Mouse (Mus musculus) midbrain, postnatal 0 days (tissue): ENCODE data around the gene Gm4707. TPM values are rescaled to one million over a fixed set of nuclear protein-coding genes. Genes with fewer than 3 reads are reported as not detected.
"Not testable (repeated sequence)": the region's sequence is repeated elsewhere in the genome, so short reads cannot be mapped to it uniquely, and the experiment has no call there.

Experiments
- ATAC-seq: fragments of 200-750 bp; cut with Nextera tagmentation; 2 replicates; pipeline ENCODE4 v1.8.0; 2017; ENCODE audit warnings: moderate number of reproducible peaks, mild to moderate bottlenecking, moderate TSS enrichment, moderate library complexity; ENCODE audit not compliant: low FRiP score
- DNase-seq: peaks from one replicate; pipeline ENCODE4 v3.0.0-alpha.2; 2015; ENCODE audit warnings: low spot score
- H3K27ac ChIP-seq: fragments of 300-500 bp; sonication (generic); 2 replicates; pipeline ENCODE4 v1.5.1; 2014; ENCODE audit warnings: low read depth, mild to moderate bottlenecking, low read length, mixed read lengths
- H3K27me3 ChIP-seq: fragments of 300-500 bp; sonication (generic); 2 replicates; pipeline ENCODE4 v1.6.1; 2014; ENCODE audit warnings: low read length, control low read depth, mixed read lengths; ENCODE audit not compliant: insufficient read depth
- H3K36me3 ChIP-seq: fragments of 300-500 bp; sonication (generic); 2 replicates; pipeline ENCODE4 v1.6.1; 2014; ENCODE audit warnings: low read length, control low read depth, mixed read lengths; ENCODE audit not compliant: insufficient read depth
- H3K4me1 ChIP-seq: fragments of 300-500 bp; sonication (generic); 2 replicates; pipeline ENCODE4 v1.6.1; 2014; ENCODE audit warnings: mild to moderate bottlenecking, control low read depth, antibody characterized with exemption, low read length, mixed read lengths; ENCODE audit not compliant: insufficient read depth
- H3K4me2 ChIP-seq: fragments of 300-500 bp; sonication (generic); 2 replicates; pipeline ENCODE4 v1.6.1; 2014; ENCODE audit warnings: low read depth, mild to moderate bottlenecking, low read length, mixed read lengths; ENCODE audit not compliant: poor library complexity, severe bottlenecking
- H3K4me3 ChIP-seq: fragments of 300-500 bp; sonication (generic); 2 replicates; pipeline ENCODE4 v1.5.1; 2014; ENCODE audit warnings: low read depth, mild to moderate bottlenecking, low read length, moderate library complexity
- H3K9ac ChIP-seq: fragments of 300-500 bp; sonication (generic); replicated peaks from 2 replicates; pipeline ENCODE4 v1.6.1; 2014; ENCODE audit warnings: mild to moderate bottlenecking, low read length, moderate library complexity, mixed read lengths; ENCODE audit not compliant: poor library complexity, severe bottlenecking
- H3K9me3 ChIP-seq: fragments of 300-500 bp; sonication (generic); 2 replicates; pipeline ENCODE4 v1.6.1; 2016; ENCODE audit warnings: low read length, control low read depth
- CTCF ChIP-seq: IDR thresholded peaks from 2 replicates; pipeline ENCODE4 v1.5.1; 2016; ENCODE audit warnings: antibody characterized with exemption, mild to moderate bottlenecking
- whole genome bisulfite sequencing: fragments of 180-500 bp; shearing (Covaris S2); extraction: QIAGEN DNeasy Blood & Tissue Kit; methylation state at CpG from one replicate; pipeline ENCODE4 v1.1.7; 2014; 5-methylcytosine and 5-hydroxymethylcytosine counted together
- polyA plus RNA-seq: library from polyadenylated mRNA; unstranded; fragments of >200 nt; fragmentation: Nextera tagmentation; extraction: Ambion mirVana; gene quantifications from 2 replicates; pipeline ENCODE4 v1.2.1, GENCODE M21; 2015
- total RNA-seq: library from RNA; depleted of rRNA; stranded (reverse); fragments of >200 nt; gene quantifications from 2 replicates; pipeline ENCODE4 v1.2.3, GENCODE M21; 2014

Gm4707 gene
- total and polyA plus RNA-seq, 2 experiments from 2014 or later, result 2.4 to 40.7 TPM

DNA sequence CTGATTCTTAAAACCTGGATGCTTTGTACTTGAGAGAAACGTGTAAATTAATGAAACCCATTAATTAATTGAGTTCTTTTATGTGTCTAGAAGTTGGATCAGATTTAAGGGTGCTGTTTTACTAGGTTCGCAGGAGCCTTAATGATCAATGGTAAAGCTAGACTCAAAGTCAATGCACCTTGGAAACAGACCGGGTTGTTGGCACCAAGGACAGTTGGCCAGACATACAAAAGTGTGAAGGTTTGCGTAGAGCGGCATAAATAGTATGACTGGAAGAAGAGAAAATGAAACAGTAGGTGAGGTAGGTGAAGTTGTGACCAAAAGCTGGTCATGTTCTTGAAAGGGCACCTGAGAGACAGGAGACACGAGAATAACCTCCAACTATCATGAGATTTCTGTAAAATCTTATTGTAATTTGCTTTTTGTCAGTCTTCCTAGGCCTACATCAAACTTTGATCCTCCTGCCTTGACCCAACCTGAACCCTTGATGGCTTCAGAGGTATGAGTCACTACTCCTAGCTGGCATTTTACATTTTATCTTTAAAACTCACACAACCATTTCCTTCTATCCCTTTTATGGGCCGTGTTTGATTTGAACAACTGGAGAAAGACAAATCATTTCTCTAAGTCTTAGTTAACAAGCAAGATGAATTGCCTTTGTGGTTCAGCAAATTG, 16.8 kb upstream of the Gm4707 start:
- Histone ChIP-seq H3K27me3 (no peaks in the 10 kb centered on the region), H3K4me3 (peak overlapping the region; percentile 94), H3K27ac (no peak overlapping the region), H3K4me1 (peaks cover 6% of the 10 kb centered on the region), H3K4me2 (peak overlapping the region; percentile 71), H3K36me3 (no peaks in the 10 kb centered on the region), H3K9ac (no peak overlapping the region), H3K9me3 (no peaks in the 10 kb centered on the region)
- ATAC-seq (no peak), DNase-seq (no peak)
- no peak for TF ChIP-seq CTCF
- 80% methylated on average over 7 of the region's 7 CpGs for WGBS

DNA sequence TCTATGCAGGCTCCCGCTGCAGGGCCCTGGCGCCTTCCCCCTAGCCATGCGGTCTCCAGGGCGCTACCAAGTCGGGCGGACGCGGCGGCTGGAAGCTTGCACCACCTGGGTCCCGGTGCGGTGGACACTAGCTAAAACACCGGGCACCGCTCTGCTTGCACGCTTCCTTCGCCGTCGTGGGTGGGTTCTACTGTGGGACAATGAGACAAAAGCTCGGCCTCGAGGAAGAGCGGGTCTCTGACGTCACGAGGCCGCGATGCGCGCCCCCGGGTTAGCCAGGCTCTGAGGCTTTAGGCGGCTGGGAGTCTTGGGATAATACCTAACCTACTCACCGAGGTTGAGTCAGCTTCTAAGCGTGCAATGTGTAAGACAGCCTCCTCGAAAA, 16.0 kb upstream of the Gm4707 start:
- Histone ChIP-seq H3K27ac (peak overlapping the region; percentile 97), H3K9me3 (no peaks in the 10 kb centered on the region), H3K4me2 (peak overlapping the region; percentile 71), H3K4me1 (peaks cover 6% of the 10 kb centered on the region), H3K4me3 (peak overlapping the region; percentile 94), H3K27me3 (no peaks in the 10 kb centered on the region), H3K36me3 (no peaks in the 10 kb centered on the region), H3K9ac (peak overlapping the region; percentile 94)
- ATAC-seq (peak; percentile 85), DNase-seq (peak; percentile 80)
- no peak for TF ChIP-seq CTCF
- under 1% methylated on average over 29 of the region's 31 CpGs for WGBS

DNA sequence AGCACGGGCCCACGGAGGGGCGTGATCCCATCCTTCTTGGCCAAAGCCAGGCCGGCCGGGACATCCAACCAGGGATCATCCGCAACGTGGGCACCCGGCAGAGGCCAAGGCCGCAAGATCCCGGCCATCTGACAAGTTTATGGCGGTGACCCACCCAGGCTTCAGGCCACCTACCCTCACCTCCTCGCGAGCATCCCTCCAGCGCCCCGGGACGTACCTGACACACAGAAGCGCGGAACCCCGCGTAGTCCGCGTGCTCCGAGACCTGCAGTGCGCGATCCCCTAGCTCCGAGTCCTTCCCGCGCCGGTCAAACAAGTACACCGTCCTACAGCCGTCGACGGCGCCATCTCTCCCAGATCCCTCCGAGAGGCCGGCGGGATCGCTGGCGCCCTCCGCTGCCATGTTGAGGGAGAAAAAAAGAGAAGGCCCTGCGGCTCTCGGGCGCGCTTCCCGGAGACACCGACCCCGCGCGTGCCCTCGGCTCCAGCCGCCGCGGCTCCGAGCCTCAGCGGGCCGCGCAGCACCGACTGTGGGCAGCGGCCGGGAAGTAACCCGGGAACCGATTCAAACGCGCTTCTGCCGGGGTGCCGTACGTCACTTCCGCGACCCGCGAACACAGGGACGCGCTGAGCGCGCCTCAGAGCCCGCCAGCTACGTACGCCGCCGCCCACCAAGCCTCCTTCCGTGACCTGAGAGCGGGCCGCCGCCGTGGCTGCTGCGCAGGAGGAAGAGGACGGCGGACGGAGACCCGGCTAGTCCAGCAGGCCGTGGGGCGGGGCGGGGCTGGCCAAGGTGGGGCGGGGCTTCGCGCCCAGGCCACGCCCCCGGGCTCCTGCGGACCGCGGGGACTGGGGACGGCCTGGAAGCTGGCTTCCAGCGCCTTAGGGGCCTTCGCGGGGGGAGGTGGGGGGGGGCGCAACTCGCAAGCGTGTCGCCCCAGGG, 15.3 kb upstream of the Gm4707 start, which contains the start of gene Smchd1:
Smchd1 (minus strand) TSS at position 582 of the 943 bp plus-strand sequence.
- Histone ChIP-seq H3K4me2 (peak within 1 kb of the TSS; percentile 71), H3K36me3 (no peaks in the 10 kb centered on the region), H3K27me3 (no peaks in the 10 kb centered on the region), H3K9ac (peak within 1 kb of the TSS; percentile 94), H3K4me1 (peaks cover 6% of the 10 kb centered on the region), H3K9me3 (no peaks in the 10 kb centered on the region), H3K27ac (peak within 1 kb of the TSS; percentile 97), H3K4me3 (peak within 1 kb of the TSS; percentile 94)
- under 1% methylated on average over 88 of the region's 109 CpGs for WGBS
- peak; percentile 94 for DNase-seq
- peak; percentile 94 for ATAC-seq
- TF ChIP-seq CTCF, result no peak

DNA sequence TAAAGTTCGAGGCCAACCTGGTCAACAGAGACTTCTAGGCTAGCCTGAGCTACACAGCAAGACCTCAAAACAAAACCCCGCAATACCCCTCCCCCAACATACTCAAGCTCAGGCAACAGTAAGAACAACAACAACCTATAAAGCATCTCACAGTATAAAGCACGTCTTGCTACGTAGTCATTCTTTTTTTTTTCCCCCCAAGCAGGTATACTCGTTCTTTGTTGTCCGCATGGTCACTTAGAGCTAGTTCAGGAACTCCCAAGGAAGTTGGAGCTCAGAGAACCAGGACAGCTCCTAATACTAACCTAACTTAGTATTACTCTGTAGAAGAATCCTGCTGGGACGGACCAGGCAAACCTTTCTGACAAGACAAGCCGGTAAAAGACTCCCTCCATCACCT, 14.4 kb upstream of the Gm4707 start:
- H3K27ac ChIP-seq, result no peak overlapping the region
- peak overlapping the region; percentile 71 for H3K4me2 ChIP-seq
- H3K27me3 ChIP-seq, result no peaks in the 10 kb centered on the region
- H3K36me3 ChIP-seq, result no peaks in the 10 kb centered on the region
- H3K4me3 ChIP-seq, result peak overlapping the region; percentile 94
- no peak for TF ChIP-seq CTCF
- DNase-seq (no peak), ATAC-seq (no peak)
- peaks cover 6% of the 10 kb centered on the region for H3K4me1 ChIP-seq
- peak overlapping the region; percentile 1; the same call in 1 of the 2 replicates for H3K9ac ChIP-seq
- no peaks in the 10 kb centered on the region for H3K9me3 ChIP-seq
- WGBS, result 13% methylated on average over 8 of the region's 8 CpGs

DNA sequence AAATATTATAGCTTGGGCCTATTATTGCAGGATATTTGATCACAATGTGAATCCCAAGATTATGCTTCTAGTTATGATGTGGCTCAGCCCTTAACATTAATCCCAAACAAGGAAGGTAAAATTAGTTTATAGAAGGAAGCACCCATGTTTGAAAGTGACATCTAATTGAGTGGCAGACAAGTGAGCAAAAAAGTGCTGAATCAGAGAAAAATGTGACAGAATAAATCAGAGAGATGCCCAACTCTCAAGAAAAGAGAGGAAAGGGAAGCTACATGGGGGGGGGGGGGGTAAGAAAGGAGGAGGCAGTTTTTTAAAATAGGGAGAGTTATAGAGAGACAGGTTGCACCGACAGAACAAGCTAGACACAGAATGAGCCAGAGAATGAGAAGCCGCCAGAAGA, 11.5 kb upstream of the Gm4707 start:
- DNase-seq (no peak), ATAC-seq (no peak)
- H3K27me3 ChIP-seq, result no peaks in the 10 kb centered on the region
- H3K36me3 ChIP-seq, result no peaks in the 10 kb centered on the region
- no peak overlapping the region for H3K27ac ChIP-seq
- H3K9me3 ChIP-seq, result no peaks in the 10 kb centered on the region
- no peak overlapping the region for H3K4me2 ChIP-seq
- no peak for TF ChIP-seq CTCF
- whole genome bisulfite sequencing, result 66% methylated on average over 2 of the region's 2 CpGs
- no peak overlapping the region for H3K4me3 ChIP-seq
- no peak overlapping the region for H3K9ac ChIP-seq
- peaks cover 6% of the 10 kb centered on the region for H3K4me1 ChIP-seq

DNA sequence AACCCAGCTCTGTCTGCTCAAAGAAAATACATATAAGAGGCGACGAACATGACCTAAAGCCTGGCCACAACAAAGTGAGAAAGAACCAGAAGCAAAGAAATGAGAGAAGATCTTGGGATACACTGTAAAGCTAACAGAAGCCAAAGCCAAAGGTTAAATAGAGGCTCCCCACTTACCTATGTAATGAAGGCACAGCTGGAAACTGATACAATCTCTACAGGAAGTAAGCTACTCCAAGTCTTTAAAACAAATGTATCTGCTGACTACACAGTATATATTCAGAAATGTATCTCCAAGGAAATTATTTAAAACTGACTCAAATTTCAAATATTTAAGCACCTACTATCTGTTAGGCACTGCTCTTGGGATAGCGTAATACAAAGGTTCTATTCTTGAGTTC, 594 bp upstream of the Gm4707 start:
- Histone ChIP-seq H3K36me3 (peaks cover 11% of the 10 kb centered on the region), H3K27me3 (no peaks in the 10 kb centered on the region), H3K4me2 (no peak overlapping the region), H3K9ac (no peak overlapping the region), H3K9me3 (no peaks in the 10 kb centered on the region), H3K4me3 (no peak overlapping the region), H3K4me1 (no peaks in the 10 kb centered on the region), H3K27ac (no peak overlapping the region)
- DNase-seq (no peak), ATAC-seq (no peak)
- TF ChIP-seq CTCF, result no peak
- 92% methylated on average over 3 of the region's 3 CpGs for WGBS

DNA sequence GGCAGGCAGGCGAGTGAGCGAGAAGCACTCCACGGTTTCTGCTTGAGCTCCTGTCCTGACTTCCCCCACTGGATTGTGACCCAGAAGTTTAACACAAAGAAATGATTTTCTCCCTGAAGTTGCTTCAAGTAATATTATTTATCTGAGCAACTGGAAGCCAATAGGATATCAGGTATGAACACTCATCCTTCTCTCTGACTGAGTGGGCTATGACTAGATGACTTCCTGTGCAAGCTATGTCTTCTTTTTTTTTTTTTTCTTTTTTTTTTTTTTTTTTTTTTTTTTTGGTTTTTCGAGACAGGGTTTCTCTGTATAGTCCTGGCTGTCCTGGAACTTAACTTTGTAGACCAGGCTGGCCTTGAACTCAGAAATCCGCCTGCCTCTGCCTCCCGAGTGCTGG, 2.4 kb downstream of the Gm4707 start:
- WGBS, result 96% methylated on average over 6 of the region's 6 CpGs
- H3K4me1 ChIP-seq, H3K27ac ChIP-seq, H3K9ac ChIP-seq, ATAC-seq, H3K9me3 ChIP-seq, DNase-seq, H3K27me3 ChIP-seq, H3K4me3 ChIP-seq, H3K36me3 ChIP-seq, H3K4me2 ChIP-seq: not testable (repeated sequence)
